Mouse (Mus musculus): Measurements from ENCODE around the gene Apoc3. TPM values are rescaled to one million over a fixed set of nuclear protein-coding genes. Genes with fewer than 3 reads are reported as not detected.

Apoc3 gene
- total and polyA plus RNA-seq, 2 experiments from 2014 or later: not detected

GRCm38 (mm10) chr9:46192642-46193041 is 42.8 kb downstream of the Apoc3 start:
- ATAC-seq (ENCODE audit: low FRiP score) (no peak), DNase-seq (ENCODE audit: low spot score) (no peak)
- Histone ChIP-seq H3K4me3 (ENCODE audit: low read depth, low read length) (no peak overlapping the region), H3K27ac (ENCODE audit: low read depth, low read length) (no peak overlapping the region), H3K9me3 (ENCODE audit: low read length) (no peaks in the 10 kb centered on the region), H3K27me3 (ENCODE audit: insufficient read depth, low read length) (no peaks in the 10 kb centered on the region), H3K4me1 (ENCODE audit: insufficient read depth, low read length) (no peaks in the 10 kb centered on the region; the same call in 1 of the 2 replicates), H3K4me2 (ENCODE audit: low read depth, low read length, poor library complexity, severe bottlenecking) (no peak overlapping the region), H3K36me3 (ENCODE audit: insufficient read depth, low read length) (peaks cover 21% of the 10 kb centered on the region), H3K9ac (replicated peaks; ENCODE audit: low read length, poor library complexity, severe bottlenecking) (no peak overlapping the region)
- no peak for TF ChIP-seq CTCF (IDR thresholded peaks at IDR 0.05)
- WGBS: 65% methylated on average over 6 of the region's 6 CpGs

- WGBS: 14% methylated on average over 1 of the region's 1 CpGs
- DNase-seq (ENCODE audit: low spot score) (peak; percentile 86), ATAC-seq (ENCODE audit: low FRiP score) (no peak)
- H3K9me3 ChIP-seq (ENCODE audit: low read length): no peaks in the 10 kb centered on the region
- H3K27me3 ChIP-seq (ENCODE audit: insufficient read depth, low read length): no peaks in the 10 kb centered on the region
- H3K36me3 ChIP-seq (ENCODE audit: insufficient read depth, low read length): peaks cover 18% of the 10 kb centered on the region
- no peak overlapping the region for H3K4me2 ChIP-seq (ENCODE audit: low read depth, low read length, poor library complexity, severe bottlenecking)
- H3K9ac ChIP-seq (replicated peaks; ENCODE audit: low read length, poor library complexity, severe bottlenecking): no peak overlapping the region
- no peak overlapping the region for H3K27ac ChIP-seq (ENCODE audit: low read depth, low read length)
- no peak overlapping the region for H3K4me3 ChIP-seq (ENCODE audit: low read depth, low read length)
- no peaks in the 10 kb centered on the region; the same call in 1 of the 2 replicates for H3K4me1 ChIP-seq (ENCODE audit: insufficient read depth, low read length)
- peak; percentile 81 for TF ChIP-seq CTCF (IDR thresholded peaks at IDR 0.05)
Observed at GRCm38 (mm10) chr9:46191644-46192043, 43.8 kb downstream of the Apoc3 start.

GRCm38 (mm10) chr9:46191234-46191633 is 44.2 kb downstream of the Apoc3 start:
- no peaks in the 10 kb centered on the region for H3K9me3 ChIP-seq (ENCODE audit: low read length)

GRCm38 (mm10) chr9:46189381-46189780 is 46.1 kb downstream of the Apoc3 start:
- H3K27ac ChIP-seq (ENCODE audit: low read depth, low read length): no peak overlapping the region
- no peak for ATAC-seq (ENCODE audit: low FRiP score)
- H3K36me3 ChIP-seq (ENCODE audit: insufficient read depth, low read length): 0 out of 2 replicates have a peak, but pooled peaks cover 5% of the 10 kb centered on the region
- no peaks in the 10 kb centered on the region; the same call in 1 of the 2 replicates for H3K4me1 ChIP-seq (ENCODE audit: insufficient read depth, low read length)
- H3K9ac ChIP-seq (replicated peaks; ENCODE audit: low read length, poor library complexity, severe bottlenecking): no peak overlapping the region
- H3K4me3 ChIP-seq (ENCODE audit: low read depth, low read length): no peak overlapping the region
- 70% methylated on average over 10 of the region's 10 CpGs for WGBS
- peak; percentile 51 for DNase-seq (ENCODE audit: low spot score)
- TF ChIP-seq CTCF (IDR thresholded peaks at IDR 0.05): peak; percentile 62
- no peak overlapping the region for H3K4me2 ChIP-seq (ENCODE audit: low read depth, low read length, poor library complexity, severe bottlenecking)
- H3K27me3 ChIP-seq (ENCODE audit: insufficient read depth, low read length): no peaks in the 10 kb centered on the region
- no peaks in the 10 kb centered on the region for H3K9me3 ChIP-seq (ENCODE audit: low read length)

More at GRCm38 (mm10) chr9:46191234-46191633, 44.2 kb downstream of the Apoc3 start:
- Histone ChIP-seq H3K36me3 (ENCODE audit: insufficient read depth, low read length) (peaks cover 18% of the 10 kb centered on the region), H3K9ac (replicated peaks; ENCODE audit: low read length, poor library complexity, severe bottlenecking) (no peak overlapping the region), H3K27ac (ENCODE audit: low read depth, low read length) (no peak overlapping the region), H3K4me2 (ENCODE audit: low read depth, low read length, poor library complexity, severe bottlenecking) (no peak overlapping the region), H3K27me3 (ENCODE audit: insufficient read depth, low read length) (no peaks in the 10 kb centered on the region), H3K4me1 (ENCODE audit: insufficient read depth, low read length) (no peaks in the 10 kb centered on the region; the same call in 1 of the 2 replicates), H3K4me3 (ENCODE audit: low read depth, low read length) (no peak overlapping the region)
- WGBS: 73% methylated on average over 8 of the region's 8 CpGs
- TF ChIP-seq CTCF (IDR thresholded peaks at IDR 0.05): no peak
- ATAC-seq (ENCODE audit: low FRiP score) (no peak), DNase-seq (ENCODE audit: low spot score) (no peak)

GRCm38 (mm10) chr9:46188956-46189355 is 46.5 kb downstream of the Apoc3 start:
- no peak for TF ChIP-seq CTCF (IDR thresholded peaks at IDR 0.05)
- Histone ChIP-seq H3K4me1 (ENCODE audit: insufficient read depth, low read length) (no peaks in the 10 kb centered on the region; the same call in 1 of the 2 replicates), H3K27me3 (ENCODE audit: insufficient read depth, low read length) (no peaks in the 10 kb centered on the region), H3K9ac (replicated peaks; ENCODE audit: low read length, poor library complexity, severe bottlenecking) (no peak overlapping the region), H3K4me3 (ENCODE audit: low read depth, low read length) (no peak overlapping the region), H3K36me3 (ENCODE audit: insufficient read depth, low read length) (0 out of 2 replicates have a peak, but pooled peaks cover 5% of the 10 kb centered on the region), H3K27ac (ENCODE audit: low read depth, low read length) (no peak overlapping the region), H3K9me3 (ENCODE audit: low read length) (no peaks in the 10 kb centered on the region), H3K4me2 (ENCODE audit: low read depth, low read length, poor library complexity, severe bottlenecking) (no peak overlapping the region)
- DNase-seq (ENCODE audit: low spot score) (peak; percentile 28), ATAC-seq (ENCODE audit: low FRiP score) (no peak)
- WGBS: 42% methylated on average over 5 of the region's 5 CpGs

- Histone ChIP-seq H3K4me2 (ENCODE audit: low read depth, low read length, poor library complexity, severe bottlenecking) (no peak overlapping the region), H3K4me3 (ENCODE audit: low read depth, low read length) (no peak overlapping the region), H3K9ac (replicated peaks; ENCODE audit: low read length, poor library complexity, severe bottlenecking) (no peak overlapping the region), H3K9me3 (ENCODE audit: low read length) (no peaks in the 10 kb centered on the region), H3K27ac (ENCODE audit: low read depth, low read length) (no peak overlapping the region), H3K4me1 (ENCODE audit: insufficient read depth, low read length) (no peaks in the 10 kb centered on the region; the same call in 1 of the 2 replicates), H3K27me3 (ENCODE audit: insufficient read depth, low read length) (no peaks in the 10 kb centered on the region), H3K36me3 (ENCODE audit: insufficient read depth, low read length) (0 out of 2 replicates have a peak, but pooled peaks cover 5% of the 10 kb centered on the region)
- ATAC-seq (ENCODE audit: low FRiP score): no peak
- no peak for DNase-seq (ENCODE audit: low spot score)
- 85% methylated on average over 4 of the region's 4 CpGs for WGBS
- TF ChIP-seq CTCF (IDR thresholded peaks at IDR 0.05): no peak
Observed at GRCm38 (mm10) chr9:46188370-46188769, 47.1 kb downstream of the Apoc3 start.

All from midbrain, postnatal 0 days (tissue).